Mouse (Mus musculus) left cerebral cortex, adult 18-20 months (tissue): ENCODE results near the gene Atad3a. TPM values are rescaled to one million over a fixed set of nuclear protein-coding genes. Genes with fewer than 3 reads are reported as not detected.
A peak's percentile ranks its signal among the peaks of the same experiment; 100 is the strongest.

Experiments
- DNase-seq, 2 experiments: peaks; one replicate each; pipeline ENCODE4 v3.0.0; 2021 to 2022; ENCODE audit warnings: low spot score in 2 of 2, mixed read lengths in 1 of 2
- total RNA-seq, 2 experiments: library from RNA; stranded (reverse); gene quantifications; 2 replicates each; pipeline ENCODE4 v1.2.3; 2021

The Atad3a gene
- total RNA-seq, 2 experiments from 2014 or later, result 48.3 to 55.6 TPM

DNA sequence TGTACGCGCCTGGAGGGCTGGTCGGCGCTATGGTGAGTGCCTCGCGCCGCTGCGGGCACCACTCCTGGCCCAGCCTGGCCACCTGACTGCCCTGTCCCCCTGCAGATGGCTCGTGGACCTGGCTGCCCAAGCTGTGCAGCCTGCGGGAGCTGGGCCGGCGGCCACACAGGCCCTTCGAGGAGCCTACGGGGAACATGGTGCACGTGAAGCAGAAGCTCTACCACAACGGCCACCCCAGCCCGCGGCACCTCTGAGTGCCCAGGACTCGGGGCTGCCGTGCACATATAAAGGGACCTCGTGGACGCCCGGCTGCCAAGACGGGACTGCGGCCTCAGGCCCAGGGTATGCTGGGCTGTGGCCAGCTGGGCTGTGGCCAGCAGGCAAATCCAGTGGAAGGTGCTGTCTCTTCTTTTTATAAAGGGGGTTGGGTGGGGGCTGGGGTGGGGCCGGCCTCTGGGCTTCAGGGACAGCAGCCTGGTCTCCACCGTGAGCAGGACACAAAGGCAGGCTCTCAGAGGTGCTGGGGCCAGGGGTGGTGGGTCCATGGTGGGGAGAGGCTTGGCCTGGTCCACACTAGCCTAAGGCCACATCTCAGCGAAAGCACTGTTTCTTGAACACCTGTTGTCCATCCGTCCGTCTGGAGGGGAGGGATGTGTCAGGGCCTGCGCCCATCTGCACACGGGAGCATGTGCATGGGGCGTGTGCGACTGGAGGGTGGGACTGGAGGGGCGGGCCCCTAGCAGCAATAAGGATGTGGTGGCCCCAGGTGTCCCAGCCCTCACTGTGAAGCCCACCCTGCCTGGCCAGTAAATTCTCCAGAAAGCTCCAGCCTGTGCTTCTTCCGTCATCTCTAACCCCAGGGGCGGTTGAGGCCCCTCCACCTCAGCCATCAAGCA, 20.9 kb downstream of the Atad3a start:
- no peak for DNase-seq

DNA sequence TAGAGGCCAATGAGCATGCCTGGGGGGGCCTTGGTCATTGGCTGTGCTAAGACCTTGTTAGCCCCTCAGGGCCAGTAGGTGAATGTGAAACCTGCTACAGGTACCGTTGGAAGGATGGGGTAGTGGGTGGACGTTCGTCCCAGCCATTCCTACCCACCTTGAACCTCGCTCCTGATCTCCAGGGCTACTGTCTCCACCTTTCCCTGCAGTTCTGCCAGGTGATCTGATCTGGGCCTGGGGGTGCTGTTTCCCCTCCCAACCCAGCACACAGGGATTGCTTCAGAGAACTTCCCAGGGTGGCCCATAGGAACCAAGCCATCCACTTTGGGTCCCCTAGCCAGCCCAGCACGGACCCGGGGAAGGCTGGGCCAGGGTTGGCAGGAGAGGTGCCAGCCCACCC, 21.7 kb downstream of the Atad3a start:
- no peak for DNase-seq

DNA sequence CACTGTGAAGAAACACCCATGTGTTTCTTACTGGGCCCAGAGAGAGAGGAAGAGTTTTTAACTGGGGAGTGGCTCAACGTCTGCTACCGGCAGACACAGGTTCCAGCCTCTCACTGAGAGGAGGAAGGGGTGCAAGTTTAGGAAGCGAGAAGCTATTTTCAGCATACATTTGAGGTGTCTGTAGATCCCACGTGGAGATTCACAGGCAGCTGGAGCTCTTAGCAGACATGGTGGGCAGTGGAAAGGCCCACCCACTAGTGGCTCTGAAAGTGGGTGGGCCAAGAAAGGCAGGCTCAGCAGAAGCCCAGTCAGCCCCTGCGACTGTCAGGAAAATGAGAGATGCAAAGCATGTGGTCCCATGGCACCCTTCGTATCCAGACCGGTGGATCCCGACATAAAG, 22.6 kb downstream of the Atad3a start:
- peak in 1 of 2 experiments; percentile 56 for DNase-seq

DNA sequence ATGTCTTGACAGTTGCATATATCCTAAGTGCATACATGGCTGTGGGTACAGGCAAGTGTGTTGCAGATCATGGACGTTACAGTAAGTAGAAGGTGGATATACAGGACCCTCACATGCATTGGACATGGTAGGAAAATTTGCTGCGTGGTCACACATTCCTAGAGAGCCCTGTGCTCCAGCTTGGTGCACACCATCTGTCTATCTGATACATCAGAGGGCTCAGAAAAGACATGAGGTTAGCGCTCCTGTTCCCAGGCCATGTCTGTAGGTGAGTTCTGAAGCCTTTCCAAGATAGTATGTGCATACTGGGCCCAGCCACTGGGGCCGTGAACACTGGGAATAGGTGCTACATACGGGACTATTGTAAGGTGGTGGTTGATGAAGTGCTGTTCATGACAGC, 24.5 kb downstream of the Atad3a start:
- no peak for DNase-seq

DNA sequence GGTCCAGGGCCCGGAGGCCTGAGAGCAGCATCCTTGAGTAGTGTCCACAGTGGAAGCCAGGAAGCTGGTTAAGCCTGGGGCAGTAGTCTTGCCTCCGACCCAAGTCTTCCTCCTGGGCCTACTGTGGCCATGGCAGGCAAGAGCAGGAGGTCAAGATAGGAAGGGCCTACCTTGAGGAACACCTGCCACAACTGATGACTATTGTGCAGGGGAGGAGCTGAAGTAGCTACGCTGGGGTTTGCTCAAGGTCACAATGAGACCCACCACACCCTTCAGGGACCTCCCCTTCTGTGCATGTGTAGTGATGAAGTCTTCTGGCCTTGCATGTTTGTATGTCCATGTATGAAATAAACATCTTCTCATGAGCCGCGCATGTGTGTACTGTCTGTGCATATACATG, 25.1 kb downstream of the Atad3a start:
- no peak for DNase-seq

DNA sequence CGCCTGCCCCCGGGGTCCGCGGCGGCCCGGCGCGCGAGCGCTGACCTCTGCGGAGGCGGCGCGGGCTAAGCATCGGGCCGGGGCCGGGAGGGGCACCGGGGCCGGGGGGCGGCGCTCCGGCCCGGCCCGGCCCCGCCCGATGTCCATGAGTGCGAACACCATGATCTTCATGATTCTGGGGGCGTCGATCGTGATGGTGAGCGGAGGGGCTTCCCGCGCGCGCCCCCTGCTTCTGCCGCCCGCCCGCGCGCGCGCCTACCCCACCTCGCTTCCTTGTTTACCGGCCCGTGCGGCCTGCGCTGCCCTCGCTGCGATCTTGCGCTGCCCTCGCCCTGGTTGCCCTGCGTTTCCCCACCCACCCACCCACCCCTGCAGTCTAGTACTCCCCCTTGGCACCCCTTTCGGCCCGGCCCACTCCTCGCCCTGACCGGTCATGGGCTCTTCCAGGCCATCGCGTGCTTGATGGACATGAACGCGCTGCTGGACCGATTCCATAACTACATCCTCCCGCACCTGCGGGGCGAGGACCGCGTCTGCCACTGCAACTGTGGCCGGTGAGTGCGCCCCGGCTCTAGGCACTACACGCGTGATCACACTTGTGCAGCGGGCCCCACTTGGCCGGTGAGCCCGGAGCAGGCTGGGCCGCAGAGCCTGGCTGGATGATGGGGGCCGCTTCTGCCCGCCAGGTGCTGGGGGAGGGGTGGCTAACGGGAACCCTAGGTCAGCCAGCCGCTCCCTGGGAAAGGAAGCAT, 25.8 kb downstream of the Atad3a start:
- DNase-seq, result peak; percentile 41 to 45

DNA sequence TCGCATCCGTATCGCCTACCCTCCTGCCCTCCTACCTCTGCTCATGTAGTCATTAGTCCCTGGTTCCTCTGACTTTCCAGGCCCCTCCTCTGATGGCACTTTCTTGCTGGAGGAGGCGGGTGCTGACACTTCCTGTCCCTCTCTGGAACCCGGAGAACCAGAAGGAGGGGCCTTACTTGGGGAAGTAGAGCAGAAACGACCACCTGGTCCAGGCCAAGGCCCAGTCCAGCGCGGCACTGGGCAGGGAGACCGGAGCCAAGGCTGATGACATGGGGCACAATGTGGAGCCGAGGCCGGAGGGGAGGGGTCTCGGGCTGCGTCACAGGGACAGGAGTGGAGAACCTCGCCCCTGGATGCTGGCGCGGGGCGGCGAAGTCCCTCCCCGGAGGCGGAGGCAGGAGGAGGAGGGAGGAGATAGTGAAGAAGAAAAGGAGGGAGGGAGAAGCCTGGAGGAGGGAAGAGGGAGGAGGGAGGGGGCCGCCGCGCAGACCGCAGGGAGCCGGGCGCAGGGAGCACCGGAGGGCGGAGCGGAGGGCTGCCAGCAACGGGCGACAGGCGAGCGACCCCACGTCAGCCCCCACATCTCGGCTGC, 26.4 kb downstream of the Atad3a start, which contains the start of gene Tmem240:
Tmem240 (plus strand) TSS at position 451 of the 592 bp plus-strand sequence.
- DNase-seq, result peak; percentile 80 to 89

DNA sequence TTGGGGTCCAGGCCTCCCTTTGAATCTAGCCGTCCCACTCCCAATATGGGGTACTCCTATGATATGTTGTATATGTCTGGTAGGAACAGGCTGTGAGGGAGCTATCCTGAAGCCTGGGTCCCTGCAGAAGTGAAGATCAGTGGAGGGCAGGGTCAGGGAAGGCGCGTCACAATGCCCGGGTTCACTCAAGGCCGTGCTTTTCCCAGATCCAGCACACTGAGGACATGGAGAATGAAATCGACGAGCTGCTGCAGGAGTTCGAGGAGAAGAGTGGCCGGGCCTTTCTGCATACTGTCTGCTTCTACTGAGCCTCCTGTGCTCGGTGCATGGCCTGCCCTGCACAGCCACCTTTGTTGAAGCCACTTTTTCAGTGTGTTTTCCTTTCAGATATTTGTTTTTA, 27.6 kb downstream of the Atad3a start:
- no peak for DNase-seq

DNA sequence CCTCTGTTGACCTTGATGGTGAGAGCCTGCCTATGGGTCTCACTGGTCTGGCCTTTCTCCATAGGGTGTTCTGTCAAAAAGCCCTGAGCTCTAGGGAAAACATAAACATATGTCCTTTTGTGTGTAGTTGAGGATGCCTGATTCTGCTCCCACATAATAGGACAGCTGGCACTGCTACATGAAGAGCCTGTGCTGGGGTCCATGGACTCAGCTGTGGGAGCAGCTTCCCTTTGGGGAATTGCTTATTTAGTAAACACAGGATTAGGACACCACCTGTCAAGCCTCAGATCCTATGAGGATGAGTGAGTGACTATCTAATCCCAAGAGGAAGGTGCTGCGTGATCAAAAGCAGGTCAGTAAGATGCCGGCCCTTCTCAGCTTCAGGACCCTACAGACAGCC, 32.9 kb downstream of the Atad3a start:
- no peak for DNase-seq

DNA sequence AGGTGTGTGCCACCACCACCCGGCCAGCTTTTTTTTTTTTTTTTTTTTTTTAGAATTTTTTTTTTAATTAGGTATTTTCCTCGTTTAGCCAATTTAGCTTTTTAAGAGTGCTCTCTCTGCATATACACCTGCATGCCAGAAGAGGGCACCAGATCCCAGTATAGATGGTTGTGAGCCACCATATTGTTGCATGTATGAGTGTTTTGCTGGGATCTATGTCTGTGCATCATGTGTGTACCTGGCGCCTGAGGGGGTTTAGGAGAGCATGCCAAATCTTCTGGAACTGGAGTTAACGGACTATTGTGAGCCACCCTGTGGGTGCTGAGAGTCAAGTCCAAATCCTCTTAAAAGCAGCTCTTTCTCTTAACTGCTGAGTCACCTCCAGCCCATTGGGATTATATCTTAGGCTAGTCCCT, 39.2 kb downstream of the Atad3a start:
- DNase-seq, result no peak

DNA sequence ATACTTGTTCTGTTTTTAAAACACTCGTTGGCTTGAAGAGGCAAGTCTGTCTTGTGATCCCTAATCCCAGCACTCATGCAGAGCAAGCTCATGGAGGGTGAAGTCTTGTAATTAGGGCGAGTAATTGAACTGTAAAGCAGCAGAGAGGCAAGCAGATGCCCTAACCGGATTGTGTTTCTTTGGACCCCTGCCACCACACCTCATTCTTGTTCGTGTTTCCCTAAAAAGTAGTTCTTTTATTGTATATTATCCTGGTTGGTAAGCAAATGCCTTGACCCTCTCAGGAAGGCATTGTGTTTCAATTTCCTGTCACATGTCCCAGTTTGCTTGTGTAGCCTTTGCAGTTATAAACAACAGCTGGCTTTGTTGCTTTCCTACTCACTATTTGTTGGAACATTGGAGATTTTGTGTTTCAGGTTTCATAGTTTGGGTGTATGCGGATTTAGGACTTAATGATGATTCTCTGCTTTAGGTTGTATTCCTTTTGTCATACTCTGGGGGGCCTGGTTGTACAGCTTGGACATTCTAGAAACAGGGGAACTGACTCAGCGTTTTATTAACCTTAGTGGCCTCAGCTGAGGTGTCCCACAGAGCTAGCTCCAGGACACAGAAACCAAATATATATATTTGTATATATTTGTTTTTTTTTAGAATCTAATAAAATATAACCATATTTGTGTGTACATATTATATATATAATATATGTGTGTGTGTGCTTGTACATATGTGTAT, 50.2 kb downstream of the Atad3a start:
- no peak for DNase-seq

DNA sequence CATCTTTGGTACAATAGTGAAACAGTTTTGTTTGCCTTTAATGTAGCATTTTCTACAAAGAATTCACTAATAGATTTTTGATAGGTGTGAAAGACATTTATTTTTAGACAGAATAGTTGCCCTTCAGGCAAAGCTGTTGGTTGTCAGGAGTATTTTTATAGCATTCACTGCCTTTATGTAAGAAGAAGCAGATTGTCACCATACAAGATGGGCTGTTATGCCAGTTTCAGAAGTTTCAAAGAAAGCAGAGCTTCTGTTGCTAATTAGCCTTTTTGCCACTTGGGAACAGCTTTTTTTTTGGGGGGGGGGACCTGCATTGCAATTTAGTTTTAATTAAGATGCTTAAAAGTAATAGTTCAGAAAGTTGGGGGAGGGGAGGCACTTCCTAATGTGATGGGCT, 51.9 kb downstream of the Atad3a start:
- no peak for DNase-seq

DNA sequence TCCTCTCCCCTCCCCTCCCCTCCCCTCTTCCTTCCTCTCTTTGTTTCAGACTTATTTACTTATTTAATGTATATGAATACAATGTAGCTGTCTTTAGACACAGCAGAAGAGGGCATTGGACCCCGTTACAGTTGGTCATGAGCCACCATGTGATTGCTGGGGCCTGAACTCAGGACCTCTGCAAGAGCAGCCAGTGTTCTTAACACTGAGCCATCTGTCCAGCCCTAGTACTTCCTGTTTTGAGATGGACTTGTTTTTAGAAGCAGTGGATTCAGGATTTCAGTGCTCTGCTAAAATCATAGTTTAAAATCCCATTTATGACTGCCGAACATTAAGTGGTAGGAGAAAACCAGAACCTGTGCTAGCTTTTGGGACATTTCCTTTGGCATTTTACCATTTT, 52.3 kb downstream of the Atad3a start:
- DNase-seq, result no peak

DNA sequence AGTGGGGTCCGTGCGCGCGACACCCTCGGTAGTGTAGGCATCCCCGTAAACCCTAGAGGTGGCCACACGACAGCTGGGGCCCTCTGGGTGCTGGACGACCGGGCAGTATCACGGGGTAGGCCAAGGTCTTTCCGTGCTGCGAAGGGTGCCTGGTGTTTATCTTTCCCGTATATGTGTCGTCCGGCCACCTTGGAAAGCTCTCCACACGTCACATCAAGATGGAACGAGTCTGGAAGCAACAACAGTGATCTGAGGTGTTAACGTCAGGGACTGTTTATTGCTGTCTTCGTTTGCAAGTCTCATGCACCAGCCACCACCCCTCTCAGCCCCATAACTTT, 55.3 kb downstream of the Atad3a start:
- no peak for DNase-seq

DNA sequence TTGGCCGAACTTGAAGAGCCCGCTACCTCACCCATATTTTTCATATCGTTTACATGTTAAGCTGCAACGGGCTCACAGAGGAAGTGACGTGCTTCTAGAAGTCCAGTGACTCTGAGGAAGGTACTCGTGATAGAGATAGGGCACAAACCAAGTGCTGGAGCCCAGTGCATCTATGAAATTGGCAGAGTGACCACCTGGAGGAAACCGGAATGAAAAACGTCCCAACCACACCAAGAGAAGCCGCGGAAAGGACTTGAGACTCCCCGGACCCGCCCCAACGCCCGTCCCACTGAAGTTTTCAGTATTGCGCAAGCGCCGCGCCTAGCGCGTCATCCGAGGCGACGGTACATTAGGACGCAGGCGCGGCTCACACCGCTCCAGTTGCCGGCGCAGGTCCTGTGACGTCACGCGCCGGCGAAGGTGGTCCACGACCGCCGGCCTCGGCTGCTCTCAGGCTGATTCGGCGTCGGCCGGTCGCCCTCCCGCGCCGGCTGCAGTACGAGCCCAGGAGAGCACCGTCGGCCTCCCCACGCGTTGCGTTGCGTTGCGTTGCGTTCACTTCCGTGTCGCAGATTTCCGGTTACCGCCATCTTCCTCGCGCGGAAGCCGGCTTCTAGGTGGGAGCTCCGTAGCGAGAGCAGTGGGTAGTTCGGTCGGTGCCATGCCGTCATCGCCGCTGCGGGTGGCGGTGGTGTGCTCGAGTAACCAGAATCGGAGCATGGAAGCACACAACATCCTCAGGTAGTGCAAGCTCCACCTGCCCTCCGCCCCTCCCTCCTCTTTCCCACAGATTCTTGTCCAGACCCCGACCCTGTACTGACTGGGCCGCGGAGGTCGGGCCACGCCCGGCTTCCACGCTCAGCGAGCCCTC, 55.9 kb downstream of the Atad3a start, which contains the start of gene Ssu72:
Ssu72 (plus strand) TSS at position 80 of the 871 bp plus-strand sequence.
- DNase-seq, result peak; percentile 93 to 96

DNA sequence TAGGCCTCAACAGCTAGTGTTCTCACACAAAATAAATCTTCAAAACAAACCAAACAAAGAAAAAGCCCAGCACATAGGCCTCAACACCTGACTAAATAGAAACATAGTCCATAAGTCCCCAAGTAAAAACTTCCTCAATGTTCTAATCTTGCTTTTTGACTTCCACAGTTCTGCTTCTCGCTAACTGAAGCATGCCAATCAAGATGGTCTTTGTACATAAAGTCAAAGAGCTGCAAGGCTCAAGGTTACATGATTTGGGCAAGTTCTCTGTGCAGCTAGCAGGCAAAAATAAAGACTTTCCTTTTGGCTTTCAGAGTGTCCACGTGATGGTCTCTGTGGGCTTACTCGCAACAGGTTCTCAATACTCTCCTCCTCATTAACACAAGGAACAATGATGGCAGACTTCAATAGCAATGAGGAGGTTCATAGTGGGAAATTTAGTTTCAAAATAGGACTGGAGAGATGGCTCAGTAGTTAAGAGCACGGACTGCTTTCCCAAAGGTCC, 57.4 kb downstream of the Atad3a start:
- DNase-seq, result no peak

DNA sequence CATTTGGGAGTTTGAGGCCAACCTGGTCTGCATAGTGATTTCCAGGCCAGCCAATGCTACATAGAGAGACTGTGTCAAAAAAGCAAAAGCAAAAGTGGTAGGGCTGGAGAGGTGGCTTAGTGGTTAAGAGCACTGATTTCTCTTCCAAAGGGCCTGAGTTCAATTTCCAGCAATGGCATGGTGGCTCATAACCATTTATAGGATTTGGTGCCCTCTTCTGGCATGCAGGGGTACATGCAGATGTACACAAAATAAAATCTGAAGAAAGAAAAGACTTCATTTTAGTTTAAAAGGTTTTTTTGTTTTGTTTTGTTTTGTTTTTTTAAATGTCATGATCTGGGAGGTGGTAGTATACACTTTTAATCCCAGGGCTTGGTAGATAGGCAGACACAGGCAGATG, 60.5 kb downstream of the Atad3a start:
- no peak for DNase-seq

DNA sequence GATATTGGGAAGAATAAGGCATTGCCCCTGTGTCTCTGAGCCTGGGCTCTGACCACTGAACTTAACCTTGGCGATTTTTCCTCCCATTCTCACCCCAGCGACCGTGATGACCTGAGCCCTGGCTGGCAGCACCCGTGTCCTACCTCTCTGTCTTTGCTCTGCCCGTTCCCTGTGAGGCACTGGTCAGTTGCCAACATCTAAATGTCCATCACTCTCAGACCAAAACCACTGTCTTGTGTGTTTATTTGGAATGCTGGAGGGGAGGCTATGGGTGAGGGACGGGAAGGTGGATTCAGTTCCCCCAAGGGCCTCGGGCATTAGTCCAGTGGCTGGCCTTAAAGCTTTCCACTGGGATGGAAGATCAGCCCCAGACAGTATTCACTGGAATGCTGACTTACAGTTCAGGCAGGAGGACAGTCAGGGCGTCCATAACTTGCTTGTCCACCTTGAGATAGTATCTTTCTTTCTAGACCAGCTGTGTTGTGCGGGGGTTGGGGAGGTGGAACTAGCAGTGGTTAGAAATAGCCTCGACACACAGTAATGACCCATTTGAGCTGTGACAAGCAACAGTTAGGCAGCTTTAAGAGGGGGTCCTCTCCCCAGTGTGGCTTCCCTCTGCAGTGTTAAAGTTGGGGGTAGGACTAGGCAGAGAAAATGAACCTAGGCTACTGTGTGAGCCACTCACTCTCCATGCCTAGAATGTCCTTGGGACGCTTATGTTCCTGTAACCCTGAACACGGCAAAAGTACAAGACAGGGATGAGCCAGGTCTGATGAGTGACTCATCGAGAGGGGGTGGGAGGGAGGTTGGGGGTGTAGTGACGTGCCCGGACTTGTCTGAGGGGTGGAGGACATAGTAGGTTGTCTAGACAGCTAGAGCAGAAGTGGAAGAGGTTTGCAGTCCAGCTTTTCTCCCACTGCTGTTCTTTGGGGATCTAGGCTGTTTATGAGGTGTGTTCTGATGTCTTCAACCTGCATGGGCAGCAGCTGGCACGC, 64.3 kb downstream of the Atad3a start:
- peak in 1 of 2 experiments; percentile 21 for DNase-seq
